Mouse (Mus musculus) urinary bladder, postnatal 36 days (tissue): ENCODE measurements around the gene Slc7a5.
A peak's percentile ranks its signal among the peaks of the same experiment; 100 is the strongest.

ENCODE experiments used
- DNase-seq, 2 experiments: peaks; one replicate each; pipeline ENCODE4 v3.0.0; 2022; ENCODE audit warnings: low spot score in 2 of 2, mixed read lengths in 1 of 2

Gene Slc7a5

DNA sequence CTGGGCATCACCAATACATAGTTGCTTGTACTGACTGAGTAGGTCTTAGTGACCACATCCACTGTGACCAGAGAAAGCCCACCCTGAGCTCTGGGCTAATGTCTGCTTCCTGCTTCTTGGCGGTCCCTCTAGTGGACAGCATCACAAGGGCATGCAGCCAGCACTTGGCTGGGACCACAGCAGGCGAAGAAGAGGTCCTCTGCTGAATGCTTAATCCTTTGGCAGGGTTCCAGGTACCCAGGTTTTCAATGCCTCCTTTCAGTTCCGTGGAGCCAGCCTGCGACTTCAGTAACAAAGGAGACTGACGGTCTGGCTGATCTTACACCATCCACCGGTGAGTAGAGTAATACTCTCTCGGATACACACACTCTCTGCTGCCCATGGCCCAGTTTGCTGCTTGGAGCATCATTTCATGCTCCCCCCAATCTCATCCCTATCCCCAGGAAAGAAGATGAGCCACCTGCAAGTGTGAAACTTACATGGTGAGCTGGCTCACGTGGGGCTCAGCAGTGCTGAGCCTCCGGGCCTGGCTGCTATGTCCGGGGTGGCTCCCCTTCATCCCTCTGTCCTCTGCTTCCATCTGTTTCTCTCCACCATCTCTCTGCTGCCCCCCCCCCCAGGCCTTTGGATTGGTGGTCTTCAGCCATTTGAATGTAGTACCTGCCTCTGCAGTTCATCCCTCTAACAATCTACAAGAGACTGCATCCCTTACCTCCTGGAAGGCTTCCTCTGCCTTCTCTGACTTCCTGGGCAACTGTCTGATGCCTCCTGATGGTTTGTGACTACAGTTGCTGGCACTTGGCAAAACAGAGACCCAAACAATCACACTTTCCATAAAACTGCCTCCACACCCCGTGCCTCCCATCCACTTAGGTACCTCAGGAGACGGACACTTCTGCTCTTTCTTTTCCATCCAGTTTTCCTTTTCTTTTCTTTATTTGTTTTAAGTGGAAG, 28.1 kb upstream of the Slc7a5 start:
- DNase-seq, result no peak

DNA sequence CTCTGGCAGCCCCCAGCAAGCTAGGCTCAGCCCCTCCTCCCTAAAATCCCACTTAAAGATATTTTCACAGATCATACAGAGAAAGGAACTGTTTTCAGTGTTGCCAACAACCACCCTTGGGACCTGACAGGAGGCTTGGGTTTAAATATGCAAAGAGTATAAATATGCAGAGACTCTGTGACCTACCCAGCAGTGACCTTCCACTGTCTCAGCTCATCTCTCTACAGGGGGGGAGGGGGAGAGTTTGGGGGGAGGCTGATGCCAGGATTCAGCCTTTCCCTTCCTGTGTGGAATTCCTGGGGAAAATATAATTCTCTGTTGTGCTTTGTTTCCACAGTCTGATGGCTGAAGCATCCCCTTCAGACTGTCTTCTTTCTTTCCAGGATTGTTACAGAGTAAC, 27.4 kb upstream of the Slc7a5 start:
- no peak for DNase-seq

DNA sequence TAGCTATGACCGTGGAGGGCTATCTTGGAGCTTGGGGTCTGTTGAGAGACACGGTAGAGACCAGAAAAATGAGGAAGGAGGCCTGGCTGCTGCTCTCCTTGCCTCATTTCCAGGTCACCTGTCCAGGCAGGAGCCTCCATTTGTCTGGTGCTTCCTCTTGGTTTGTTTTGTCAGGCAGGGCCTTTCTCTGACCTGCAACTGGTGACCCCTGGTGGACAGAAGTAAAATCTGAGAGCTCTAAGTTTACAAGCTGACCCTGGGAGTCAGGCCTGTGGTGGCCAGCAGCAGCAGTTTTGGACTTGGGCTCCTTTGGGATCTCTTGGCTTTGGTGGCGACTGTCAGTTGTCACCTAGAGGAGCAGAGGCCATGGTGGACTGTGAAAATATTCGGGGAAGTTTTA, 27.0 kb upstream of the Slc7a5 start:
- peak; percentile 33 to 42 for DNase-seq

DNA sequence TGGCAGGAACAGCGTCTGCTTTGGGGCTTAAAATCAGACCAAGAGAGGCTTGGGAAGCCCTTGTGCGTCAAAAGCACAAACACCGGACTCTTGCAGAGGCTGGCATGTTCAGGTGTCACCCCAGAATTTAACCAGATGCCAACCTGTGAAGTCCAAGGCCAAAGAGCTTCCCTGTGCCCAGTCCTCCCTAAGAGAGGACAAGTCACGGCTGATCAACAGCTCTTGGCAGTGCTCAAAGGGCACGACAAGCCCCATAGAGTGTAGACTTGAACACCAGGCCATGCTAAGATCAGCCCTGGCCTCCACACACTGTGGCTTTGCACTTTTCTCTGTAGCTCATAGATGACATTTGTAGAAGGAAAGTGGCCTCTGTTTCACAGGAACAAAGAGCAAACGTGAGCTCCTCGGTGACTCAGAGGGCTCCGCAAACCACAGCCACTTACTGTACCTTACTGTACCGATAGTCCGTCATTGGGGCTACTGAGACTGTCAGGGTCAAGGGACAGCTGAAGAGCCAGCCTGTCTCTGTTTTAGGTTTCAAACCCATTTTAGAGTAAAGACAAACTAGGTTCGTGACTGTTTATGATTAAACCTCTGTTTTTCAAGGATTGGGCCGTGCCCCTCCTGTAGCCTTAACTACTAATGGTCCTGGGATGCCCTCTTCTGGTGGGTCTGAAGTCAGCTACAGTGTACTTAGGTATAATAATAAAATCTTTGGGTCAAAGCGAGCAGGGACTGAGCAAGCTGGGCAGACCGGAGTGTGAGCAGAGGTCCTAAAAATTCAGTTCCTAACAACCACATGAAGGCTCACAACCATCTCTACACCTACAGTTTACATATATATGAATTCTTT, 25.4 kb upstream of the Slc7a5 start:
- no peak for DNase-seq

DNA sequence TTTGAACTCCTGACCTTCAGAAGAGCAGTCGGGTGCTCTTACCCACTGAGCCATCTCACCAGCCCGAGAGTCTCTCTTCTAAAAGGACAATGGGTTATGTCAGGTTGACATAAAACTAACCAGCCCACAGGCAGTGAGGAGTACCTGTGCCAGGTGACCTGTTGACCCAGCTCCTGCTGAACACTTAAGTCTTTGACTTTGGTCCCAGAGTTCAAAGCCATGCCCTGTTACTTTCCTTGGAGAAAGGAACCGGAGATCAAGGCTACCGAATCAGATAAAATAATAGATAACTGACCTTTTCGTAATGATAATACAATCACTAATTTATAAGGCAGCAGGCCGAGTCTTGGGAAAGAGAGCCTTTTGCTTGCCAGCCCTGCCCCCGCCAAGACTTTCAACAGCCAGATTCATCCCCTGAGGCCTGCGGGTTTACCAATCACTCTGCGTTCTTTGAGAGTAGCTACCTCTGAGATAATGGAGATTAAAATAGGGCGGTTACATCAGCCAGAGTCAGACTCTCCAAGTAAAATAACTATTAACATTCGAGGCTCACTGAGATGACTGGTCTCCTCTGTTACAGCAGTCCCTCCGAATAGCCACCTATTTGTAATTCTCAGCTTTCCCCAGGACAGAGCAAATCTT, 24.7 kb upstream of the Slc7a5 start:
- DNase-seq, result peak in 1 of 2 experiments; percentile 77

DNA sequence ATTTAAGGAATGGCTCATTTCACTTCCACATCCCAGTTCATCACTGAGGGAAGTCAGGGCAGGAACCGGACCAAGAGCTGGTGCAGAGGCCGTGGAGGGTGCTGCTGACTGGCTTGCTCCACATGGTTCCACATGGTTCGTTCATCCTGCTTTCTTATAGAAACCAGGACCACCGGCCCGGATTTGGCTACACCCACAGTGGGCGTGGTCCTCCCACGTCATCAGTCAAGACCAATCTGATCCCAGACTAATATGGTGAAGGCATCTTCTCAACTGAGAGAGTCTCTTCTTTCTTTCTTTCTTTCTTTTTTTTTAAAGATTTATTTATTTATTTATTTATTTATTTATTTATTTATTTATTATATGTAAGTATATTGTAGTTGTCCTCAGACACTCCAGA, 24.1 kb upstream of the Slc7a5 start:
- DNase-seq, result no peak

DNA sequence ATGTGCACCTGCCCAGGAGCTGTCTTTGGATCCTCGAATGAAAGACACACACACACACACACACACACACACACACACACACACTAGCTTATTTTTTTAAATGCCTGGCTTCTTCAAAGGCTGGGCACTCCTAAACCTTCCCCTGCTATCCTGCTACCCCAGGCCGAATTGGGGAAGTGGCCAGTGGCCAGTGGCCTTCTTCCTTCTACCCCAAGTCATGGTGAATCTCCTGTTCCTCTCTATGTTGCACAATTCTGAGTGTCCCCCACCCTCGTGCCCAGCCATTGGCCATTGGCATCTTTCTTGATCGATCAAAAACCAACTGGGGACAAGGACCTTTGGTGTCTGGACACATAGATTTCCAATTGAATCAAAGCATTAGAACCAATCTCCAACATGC, 22.6 kb upstream of the Slc7a5 start:
- DNase-seq, result no peak

DNA sequence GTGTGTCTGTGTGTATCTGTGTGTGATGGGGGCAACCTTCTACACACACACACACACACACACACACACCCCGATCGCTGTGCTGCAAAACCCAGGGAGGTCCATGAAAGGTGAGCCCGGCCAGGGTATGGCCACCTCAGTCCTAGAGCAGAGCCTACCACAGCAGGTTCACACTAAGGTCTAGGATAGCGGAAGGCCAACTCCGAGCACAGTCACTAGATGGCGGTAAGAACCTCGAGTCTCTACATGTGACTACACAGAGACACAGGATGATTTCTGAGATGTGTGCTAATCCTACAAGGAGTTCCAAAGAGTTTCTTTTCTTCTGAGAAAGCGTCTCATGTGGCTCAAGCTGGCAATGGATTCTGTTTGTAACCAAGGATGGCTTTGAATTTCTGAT, 19.8 kb upstream of the Slc7a5 start:
- peak in 1 of 2 experiments; percentile 45 for DNase-seq

DNA sequence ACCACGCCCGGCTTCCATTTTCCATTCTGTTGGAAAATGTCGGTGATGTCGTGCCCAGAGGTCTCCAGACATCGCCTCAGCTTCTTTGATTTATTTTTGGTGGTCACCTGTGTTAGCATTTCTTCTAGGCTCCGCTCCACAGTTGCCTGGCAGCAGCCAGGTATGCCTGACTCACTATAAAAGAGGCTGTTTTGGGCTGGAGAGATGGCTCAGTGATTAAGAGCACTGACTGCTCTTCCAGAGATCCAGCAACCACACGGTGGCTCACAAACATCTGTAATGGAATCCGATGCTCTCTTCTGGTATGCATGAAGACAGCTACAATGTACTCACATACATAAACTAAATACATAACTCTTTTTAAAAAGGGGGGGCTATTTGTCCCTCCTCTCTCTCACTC, 18.8 kb upstream of the Slc7a5 start:
- DNase-seq, result no peak

DNA sequence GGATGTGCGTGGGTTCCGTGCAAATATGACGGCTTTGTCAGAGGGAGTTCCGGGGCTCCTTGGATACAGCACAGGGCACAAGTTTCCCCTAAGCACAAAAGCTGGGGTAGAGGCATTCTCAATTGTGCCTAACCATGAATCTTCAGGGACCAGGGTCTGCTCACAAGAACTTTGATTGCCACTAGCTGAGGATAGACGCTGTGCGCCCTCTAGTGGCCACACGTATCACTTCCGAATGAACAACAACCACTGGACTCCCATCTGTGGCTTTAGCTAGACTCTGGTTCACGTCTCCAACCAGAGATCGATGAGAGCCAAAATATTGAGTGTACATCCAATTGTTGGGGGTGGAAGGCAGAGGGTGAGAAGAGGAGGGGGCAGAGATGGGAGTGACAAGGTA, 18.1 kb upstream of the Slc7a5 start:
- DNase-seq, result peak; percentile 49 to 69

DNA sequence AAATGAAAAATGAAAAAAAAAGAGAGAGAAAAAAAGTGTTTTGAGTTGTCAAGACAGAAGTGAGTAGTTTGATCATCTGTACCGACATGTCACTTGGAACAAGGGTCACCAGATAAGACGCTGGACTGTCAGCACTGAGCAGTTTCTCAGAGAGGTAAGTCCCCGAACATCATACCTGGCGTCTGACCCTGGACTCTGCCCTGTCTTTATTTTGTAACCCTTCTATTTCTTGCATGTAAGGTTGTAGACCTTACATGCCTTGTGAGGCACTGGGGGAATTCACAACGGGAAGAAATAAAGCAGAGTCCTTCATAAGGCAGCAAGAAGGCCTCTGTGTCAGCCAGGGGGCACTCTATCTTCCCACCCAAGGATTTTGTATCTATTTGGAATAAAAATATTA, 17.2 kb upstream of the Slc7a5 start:
- DNase-seq, result no peak

DNA sequence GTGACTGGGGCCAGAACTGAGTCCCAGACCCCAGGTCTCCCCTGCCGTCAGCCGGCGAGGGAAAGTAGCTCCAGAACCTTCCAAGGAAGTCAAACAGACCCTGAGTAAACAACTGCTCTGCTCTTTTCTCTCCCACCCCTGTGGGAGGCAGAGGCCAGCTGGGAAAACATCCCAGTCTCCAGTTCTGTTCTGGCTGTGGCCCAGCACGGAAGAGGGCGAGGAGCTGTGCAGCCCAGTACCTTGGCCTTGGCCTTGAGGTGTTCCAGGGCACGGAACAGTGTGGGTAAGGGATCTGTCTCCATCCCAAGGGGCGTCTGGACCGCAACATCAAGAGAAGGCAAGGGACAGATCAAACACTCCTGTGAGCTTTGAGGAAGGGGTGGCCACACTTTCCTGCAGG, 14.6 kb upstream of the Slc7a5 start:
- DNase-seq, result peak in 1 of 2 experiments; percentile 49

DNA sequence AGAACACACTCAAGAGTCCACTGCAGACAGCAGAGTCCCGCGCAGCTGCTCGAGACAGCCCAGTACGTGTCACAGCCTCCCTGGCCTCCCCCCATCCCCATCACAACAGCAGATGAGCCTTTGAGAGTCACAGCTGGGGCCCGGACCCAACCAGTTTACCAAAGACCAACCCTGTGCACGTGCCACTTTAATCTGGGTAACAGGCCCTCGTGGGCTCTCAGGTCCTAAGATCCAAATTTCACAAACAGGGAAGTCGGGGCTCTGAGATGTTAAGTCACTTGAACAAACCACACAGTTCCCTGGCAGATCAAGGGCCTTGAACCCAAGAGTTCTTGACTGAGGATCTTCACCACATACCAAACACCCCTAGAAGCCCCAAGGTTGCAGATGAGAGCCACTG, 14.1 kb upstream of the Slc7a5 start:
- DNase-seq, result no peak

DNA sequence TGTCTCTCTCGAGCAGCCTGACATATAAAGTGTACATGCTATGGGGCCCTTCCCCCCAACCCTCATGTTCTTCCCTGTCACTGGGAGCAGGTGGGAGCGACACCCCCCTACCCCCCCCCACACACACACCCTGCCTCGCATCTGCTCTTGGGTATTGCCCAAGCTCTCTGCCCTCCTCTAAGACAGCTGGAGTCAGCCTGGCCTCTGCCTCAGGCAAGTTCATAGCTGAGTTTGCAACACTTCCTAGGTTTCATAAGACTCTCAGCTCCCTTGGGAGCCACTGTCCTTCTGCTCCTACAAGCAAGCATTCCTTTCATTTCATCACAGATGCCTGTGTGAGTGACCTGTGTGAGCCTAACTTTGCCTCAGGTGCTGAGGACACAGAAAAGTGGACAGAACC, 12.2 kb upstream of the Slc7a5 start:
- DNase-seq, result peak in 1 of 2 experiments; percentile 47

DNA sequence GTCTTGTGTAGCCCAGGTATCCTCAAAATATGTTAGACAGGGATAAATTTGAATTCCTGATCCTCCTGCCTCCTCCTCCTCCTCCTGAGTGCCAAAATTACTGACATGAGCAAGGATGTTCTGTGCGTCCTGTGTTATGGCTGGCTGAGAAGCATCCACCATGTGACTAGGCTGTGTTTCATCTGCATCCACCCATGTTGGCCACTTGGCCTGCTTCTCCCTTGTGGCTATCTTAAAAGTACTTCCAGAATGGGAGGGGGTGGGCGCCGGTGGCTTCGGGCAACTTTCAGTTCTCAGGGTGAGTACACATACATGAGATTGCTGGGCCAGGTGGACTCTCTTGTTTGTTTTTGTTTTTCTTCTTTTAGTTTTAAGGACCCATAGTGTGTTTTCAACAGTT, 11.7 kb upstream of the Slc7a5 start:
- no peak for DNase-seq

DNA sequence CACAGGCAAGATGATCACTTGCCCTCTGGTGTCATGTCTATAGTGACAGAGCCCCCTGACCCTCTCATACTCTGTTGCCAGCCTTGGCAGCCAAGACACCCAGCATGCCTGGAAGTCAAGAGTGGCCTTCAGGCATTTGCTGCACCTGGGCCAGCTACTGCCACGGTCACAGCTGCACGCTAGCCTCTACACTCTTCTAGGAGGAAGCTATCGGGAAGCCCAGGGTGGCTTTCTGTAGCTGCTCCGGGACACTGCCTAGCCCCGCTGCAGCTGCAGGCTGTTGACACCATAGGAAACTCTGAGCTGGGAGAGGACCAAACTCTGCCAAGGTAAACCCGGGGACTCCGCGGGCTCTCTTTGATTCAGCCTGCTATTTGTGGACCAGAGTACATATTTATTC, 5.9 kb upstream of the Slc7a5 start:
- DNase-seq, result no peak

DNA sequence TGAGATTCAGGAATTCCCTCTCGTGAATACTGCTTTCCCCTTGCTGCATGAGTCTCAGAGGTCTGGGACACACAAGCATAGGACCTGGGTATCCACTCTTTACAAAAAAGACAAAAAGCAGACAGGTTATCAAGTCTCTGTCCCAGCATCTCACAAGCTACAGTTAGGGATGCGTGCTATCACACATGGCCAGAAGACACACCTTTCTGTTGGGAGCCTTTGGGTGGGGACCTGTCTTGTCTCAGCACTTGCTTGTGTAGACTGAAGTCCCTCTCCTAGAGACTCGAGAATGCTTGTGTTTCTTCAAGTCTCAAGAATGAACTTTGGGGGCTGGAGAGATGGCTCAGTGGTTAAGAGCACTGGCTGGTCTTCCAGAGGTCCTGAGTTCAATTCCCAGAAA, 5.3 kb upstream of the Slc7a5 start:
- no peak for DNase-seq

DNA sequence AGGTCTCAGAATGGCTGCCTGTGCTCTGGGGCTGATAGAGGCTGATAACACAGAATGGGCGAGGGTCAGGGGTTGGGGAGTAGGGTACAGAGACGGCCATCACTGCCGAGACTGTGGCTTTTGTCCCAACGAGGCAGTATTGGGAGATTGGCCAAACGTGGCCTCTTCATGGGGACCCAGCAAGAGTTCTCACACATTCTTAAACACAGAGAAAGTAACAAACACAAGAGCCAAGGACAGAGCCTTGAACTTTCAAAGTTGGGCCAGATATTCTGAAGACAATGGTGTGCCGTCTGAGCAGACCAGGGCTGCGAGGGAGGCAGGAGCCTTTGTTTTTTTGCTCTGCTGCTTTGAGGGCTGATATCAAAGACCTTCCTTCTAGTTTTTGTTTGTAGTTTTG, 4.5 kb upstream of the Slc7a5 start:
- no peak for DNase-seq

DNA sequence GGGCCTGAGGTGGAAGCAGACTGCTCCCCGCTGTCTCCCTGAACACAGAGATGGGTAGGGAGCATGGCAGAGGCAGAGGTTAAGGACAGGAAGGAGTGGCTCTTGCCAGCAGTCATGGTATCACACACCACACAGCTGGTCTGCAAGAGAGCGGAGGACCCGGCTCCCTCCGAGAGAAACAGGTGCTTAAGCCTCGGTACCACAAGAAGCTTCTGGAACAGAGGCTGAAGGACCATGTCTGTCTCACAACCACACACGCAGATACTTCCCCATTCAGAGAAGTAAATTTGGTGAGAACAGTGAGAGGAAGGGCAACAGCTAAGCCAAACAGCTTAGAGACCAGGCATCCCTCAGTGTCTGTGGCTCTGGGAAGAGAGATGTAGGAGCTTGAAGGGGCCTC, 3.9 kb upstream of the Slc7a5 start:
- DNase-seq, result no peak

DNA sequence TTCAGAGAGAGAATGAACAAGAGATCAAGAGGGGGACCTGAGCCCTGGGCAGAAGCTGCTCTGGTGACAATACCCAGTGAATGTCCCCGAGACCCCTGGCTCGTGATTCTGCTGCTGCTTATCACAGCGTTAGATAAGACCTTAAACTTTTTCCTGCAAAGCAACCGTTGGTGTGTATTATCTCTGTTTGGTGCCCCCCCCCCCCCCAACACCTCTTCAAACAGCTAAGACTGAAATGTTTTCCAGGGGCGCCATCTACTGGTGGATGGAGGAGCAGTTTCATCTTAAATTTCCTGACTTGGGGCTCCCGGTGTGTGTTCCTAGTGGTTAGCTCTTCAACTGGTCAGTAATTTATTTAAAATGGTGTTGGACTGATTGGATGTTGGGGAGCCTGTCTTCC, 2.2 kb upstream of the Slc7a5 start:
- peak; percentile 66 to 69 for DNase-seq

DNA sequence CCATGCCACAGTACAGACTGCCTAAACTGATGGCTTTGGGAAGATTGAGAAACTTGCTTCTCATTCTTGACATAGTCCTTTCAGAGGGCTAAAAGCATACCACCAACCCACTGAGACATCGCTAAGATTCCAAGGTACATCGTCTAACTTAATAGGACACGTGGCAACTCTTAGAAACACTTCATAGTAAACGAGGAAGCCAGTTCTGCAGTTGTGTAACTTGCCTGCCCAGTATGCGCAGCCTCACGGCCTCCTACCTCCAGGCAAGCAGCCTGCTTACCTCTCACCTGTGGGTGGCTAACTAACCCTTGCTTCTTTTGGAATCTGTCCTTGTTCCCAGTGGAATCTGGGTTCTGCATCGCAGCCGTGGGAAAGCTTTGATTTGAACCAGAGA, 1.7 kb upstream of the Slc7a5 start:
- DNase-seq, result no peak

DNA sequence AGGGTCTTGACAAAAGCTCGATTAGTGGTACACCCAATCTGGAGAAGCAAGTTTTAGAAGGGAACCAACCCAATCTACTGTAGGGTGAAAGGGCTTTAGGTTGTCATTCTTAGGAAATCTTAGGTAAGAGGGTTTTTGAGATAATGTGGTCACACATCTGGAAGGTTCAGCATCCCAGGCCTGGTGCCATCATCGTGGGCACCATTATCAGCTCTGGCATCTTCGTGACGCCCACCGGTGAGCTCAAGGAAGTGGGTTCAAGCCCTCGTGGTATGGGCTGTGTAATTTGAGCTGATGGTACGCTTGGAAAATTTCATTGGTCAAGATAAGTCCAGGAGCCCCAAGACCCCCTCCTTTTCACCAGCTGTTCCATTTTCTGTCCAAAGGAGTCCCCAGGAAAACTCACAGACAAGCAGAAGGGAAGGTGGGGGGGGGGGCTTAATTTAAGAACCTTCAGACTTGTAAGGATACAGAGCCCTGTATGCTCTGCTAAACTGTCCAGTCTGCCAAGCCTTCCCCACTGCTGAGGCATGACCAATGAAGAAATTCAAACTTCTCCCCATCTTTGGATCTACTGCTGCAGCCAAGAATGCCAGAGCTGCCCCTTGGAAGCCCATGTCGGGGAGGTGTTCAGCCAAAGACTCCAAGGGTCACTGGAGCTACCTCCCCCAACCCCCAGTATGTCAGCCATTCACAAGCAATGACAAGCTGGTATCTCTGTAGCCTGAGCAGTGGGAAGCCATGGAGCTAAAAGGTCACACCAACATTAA, 1.1 kb upstream of the Slc7a5 start:
- no peak for DNase-seq
